Mouse (Mus musculus) lung, postnatal 36 days (tissue): ENCODE results near the gene Scp2.

Experiments used
- DNase-seq: peaks from one replicate; pipeline ENCODE4 v3.0.0; 2022; ENCODE audit warnings: mixed read lengths

Scp2 gene

DNA sequence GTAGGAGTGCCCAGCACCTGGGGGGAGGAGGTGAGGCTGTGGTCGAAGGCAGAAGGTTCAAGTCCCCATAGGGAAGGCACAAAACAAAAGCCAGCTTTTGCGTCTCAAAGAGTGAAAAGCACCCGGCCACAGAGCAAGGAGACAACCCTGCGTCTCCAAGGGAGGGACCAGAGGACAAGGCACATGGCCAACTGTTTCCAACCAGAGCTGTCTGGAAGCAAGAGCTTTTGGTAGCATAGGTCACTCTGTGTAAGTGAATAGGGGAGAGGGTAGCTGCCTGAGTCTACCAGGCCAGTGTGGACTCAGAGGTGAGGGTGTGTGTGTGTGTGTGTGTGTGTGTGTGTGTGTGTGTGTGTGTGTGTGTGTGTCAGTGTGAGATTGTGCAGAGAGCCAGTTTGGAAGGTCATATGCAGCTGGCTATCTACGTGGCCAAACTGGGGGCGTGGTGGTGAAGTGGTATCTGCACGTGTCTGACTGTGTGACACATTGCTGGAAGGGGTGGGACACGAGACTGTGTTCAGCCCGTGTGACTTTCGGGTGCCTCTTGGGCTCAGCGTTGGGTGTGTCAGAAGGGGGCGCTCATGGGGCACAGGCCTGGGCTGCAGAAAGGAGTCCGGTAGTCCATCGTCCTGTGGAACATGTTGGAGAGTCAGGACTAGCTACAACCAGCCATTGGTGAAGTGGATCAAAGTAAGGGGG, 129.6 kb downstream of the Scp2 start:
- peak; percentile 92 for DNase-seq

DNA sequence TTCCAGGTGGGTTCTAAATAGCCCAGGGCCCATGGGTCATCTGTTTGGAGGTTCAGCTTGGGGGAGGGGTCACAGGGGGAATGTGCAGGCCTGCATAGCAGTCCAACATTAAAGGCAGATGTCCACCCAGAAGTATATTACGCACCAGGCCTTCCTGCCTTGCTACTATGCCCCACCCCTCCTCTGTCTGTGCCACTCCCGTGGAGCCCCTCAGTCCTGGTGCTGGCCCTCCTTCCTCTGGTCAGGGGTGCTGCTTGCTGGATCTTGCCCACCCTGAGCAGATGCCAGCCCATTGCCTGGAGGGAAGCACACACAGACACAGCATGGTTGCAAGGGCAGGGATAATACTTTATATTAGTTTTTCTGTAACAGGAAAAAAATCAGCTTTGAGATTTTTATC, 130.3 kb downstream of the Scp2 start:
- DNase-seq, result no peak

DNA sequence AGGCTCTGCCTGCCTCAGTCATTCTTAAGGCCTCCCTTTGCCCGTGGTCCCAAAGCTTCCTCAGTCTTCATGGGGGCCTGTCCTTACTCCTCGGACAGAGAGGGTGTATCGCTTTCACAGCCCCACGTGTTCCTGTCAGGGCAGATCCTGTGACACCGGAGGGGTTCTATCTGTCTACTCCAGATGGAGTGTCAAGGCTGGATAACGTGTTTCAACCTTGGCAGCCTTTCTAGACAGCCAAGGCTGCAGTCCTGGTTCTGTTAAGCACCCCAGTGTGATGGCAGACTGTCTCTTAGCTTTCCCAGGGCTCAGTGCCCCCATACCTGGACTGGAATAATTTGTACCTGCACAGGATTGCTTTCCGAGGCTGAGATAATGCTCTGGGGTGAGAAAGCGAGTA, 136.3 kb downstream of the Scp2 start:
- DNase-seq, result no peak

DNA sequence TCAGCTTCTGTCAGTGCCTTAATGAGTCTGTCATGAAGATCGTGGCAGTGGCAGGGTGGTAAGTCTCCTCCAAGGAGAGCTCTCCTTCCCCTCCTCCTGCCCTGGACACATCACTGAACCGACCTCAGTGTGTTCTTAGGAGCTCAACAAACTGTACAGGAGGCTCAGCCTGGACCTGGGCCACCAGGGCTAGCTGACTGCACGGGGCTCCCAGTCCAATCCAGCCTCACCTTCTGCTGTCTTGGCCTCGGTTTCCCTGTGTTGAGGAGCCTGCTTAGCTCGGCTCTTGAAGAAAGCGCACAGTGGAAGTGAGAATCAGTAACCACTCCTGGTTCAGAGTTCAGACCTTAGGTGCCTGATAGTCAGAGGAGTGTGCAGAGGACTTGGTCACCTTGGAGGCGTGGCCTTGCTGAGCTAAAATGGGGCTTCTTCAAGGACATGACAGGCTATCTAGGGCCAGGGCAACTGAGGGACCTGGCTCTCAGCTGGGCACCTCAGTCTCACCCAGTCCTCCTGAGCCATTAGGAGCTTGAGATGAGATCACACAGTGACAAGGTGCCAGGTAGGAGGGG, 137.2 kb downstream of the Scp2 start:
- DNase-seq, result no peak

DNA sequence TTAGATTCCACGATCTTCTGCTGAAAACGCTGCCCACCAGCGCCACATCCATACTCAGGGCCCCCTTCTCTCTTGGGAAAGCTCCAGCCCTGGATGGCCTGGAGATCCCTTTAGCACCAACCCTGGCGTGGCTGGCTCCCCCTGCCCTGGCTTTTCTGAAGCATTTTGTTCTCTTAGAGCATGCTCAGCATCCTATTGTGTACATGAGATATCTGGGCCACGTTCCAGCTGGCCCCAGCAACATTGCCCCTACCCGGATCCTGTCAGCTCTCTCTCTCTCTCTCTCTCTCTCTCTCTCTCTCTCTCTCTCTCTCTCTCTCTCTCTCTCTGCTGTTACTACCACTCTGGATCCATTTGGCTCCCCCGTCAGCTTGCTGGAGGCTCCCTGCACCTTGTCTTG, 139.5 kb downstream of the Scp2 start:
- no peak for DNase-seq

DNA sequence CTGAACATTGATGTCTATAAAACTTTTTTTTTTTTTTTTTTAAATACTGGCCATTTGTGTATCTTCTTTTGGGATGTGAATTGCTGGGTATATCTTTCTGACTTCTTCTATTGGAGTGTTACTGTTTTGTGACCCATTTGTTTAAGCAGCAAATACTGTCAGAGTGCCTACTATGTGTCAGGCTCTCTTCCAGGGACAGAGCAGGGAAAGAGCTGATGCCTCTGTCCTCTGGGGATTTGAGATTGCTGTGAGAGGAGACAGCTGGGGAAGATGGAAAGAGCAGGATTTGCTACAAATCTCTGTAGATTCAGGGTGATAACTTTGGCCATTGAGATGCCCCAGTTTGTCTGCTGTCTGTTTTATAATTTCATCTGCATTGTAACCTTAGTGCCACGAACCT, 145.4 kb downstream of the Scp2 start:
- no peak for DNase-seq

DNA sequence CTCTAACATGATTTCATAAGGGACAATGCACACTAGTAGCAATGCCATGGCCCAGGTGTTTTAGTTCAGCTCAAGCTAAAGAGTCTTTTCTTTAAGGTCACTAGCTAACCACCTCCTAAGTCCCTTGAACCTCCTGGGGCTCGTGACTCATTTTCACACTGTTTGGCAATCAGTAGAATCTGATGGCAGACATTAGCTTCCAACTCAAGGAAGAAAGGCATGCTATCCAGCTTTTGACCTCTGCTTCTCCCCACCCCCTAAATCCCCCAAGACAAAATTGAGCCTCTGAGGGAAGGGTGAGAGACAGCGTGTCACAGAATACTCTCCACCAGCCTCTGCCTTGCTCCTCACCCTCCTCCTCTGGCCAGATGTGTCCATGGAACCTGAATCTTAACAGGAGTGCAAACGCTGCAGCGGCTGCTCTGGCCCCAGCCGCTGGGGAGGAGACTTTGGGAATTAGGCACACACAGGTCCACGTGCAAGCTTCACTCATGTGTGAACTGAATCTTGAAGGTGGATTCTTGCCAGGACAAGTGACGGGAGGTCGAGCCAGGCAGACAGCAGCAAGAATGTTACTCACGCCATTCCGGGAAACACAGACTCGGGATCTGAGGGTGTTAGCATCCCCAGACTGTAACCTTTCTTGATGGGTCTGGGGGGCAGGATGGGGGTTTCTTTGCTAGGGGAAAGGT, 146.0 kb downstream of the Scp2 start:
- peak; percentile 78 for DNase-seq

DNA sequence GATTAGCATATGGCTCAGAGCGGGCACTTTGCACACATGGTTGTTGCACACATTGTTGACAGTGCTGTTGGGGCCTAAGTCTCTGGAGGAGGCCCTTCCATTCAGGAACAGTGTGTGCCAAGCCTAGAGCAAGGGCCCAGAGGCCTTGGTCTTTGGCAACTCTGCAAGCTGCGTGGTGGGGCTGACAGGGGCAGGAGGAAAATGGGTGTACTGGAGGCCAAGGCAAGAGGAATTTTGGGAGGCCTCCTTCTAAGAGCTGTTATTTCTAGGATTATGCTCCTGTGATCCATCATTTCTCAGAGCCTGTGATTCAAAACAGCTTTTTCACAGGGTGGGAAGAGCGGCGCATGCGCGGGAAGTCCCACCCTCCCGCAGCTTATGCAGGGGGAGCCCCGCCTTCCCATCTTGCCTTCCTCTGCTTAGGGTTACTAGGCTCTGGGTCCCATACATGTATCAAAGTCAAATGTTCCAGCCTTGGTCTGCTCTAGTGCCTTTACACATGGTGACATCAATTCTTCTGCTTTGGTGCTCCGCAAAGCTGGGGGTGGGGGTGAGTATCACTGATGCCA, 148.3 kb downstream of the Scp2 start:
- DNase-seq, result no peak

DNA sequence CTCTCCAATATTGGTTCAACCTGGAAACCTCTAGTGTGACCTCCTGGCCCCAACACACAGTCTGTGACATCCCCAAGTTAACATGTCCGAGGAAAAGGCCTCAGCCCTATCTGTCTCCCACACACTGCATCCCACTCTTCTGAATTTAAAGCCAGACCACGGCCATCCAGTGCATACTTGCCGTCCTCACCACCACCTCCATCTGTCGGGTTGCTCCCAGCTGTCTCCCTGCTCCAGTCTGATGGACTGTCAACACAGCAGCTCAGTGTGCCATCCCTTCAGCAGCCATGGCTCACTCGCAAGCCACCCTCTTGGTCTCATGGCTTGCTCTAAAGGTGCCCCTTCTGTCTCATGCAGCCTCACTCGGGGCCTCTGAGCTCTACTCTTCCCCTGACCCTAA, 149.1 kb downstream of the Scp2 start:
- DNase-seq, result no peak

DNA sequence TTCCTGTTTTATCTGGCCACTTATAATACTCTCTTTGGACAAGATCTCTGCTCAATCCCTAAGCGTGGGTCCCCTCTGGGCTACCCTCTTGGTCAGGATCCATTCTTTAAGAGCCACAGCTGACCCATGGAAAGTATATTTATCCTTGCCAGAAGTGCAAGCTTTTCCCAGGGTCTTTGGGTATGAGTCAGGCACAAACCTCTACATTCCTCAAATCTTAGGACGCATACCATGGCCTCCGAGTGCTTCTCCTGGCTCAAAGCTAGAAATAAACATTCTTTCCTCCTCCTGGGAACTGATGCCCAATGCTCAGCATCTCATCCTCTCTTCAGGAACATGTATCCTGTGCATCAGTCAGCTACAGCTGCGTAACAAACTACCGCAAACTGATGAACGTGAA, 149.8 kb downstream of the Scp2 start:
- DNase-seq, result no peak
